Mouse (Mus musculus): Measurements from ENCODE around the gene Gabarap. TPM values are rescaled to one million over a fixed set of nuclear protein-coding genes. Genes with fewer than 3 reads are reported as not detected.

The Gabarap gene
- polyA plus RNA-seq, 1 experiment = 719 TPM

- DNase-seq (ENCODE audit: low read depth, low spot score) = no peak
- WGBS = 16% methylated on average over 17 of the region's 17 CpGs
Observed at GRCm38 (mm10) chr11:69966860-69967517, 24.0 kb upstream of the Gabarap start.

DNA sequence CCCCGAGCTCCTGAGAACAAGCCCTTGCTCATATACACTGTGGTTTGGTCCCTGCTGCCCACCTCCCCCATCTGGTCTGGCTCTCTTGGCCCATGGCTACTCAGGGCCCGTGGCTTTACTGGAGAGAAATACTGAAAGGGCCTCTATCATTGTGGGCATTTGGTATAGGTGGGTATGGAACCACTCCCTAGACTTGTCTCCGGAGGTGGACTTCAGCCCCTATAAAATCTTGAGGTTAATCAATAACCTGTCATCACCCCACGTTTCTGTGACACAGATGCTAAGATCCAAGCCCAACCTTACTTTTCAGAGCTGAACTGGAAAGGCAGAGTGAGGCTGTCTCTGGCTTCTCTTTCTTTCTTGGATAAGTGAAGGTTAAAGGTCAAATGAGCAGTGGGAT is 22.1 kb upstream of the Gabarap start:
- WGBS = 30% methylated on average over 4 of the region's 4 CpGs
- no peak for DNase-seq (ENCODE audit: low read depth, low spot score)

GRCm38 (mm10) chr11:69970222-69970621 is 20.7 kb upstream of the Gabarap start:
- WGBS = 31% methylated on average over 6 of the region's 6 CpGs
- DNase-seq (ENCODE audit: low read depth, low spot score) = no peak

- DNase-seq (ENCODE audit: low read depth, low spot score) = no peak
- WGBS = 23% methylated on average over 3 of the region's 3 CpGs
Observed at GRCm38 (mm10) chr11:69970775-69971174, 20.2 kb upstream of the Gabarap start.

- WGBS = 91% methylated on average over 2 of the region's 2 CpGs
- no peak for DNase-seq (ENCODE audit: low read depth, low spot score)
Observed at GRCm38 (mm10) chr11:69974907-69975306, 16.0 kb upstream of the Gabarap start.

DNA sequence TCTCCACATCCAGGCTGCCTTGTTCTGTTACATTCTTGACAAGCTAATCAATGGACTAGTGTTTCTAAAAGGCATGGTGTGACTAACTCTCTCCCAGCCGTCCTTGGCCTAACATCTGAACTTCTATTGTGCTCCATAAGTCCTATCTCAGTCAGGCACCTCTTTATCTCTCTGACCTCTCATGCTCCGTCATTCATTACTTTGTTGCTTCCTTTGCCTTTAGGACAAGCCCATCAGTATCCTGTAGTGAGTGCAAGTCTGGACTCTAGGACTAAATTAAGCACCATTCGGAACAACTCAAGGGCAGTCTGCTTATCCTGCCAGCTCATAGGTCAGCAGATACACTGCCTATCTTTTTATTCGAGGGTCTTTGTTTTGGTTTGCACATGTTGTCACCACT is 14.7 kb upstream of the Gabarap start:
- WGBS = 88% methylated on average over 4 of the region's 4 CpGs

DNA sequence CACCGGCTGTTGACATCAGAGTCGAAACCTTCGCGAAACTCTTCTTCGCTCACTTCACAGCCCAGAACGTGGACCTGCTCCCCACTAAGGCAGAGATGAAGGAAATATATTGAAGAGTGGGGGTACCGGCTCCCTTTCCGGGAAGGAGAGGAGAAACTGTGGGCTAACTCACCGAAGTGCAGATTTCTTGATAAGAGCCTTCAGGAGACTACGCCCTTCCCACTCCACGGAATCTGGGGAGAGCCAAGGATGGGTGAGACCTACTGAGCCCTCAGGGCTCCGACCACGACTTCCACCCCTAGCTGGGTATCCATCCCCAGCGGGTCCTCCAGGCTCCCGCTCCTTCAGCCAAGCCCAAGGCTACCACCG is 11.1 kb upstream of the Gabarap start:
- WGBS = under 1% methylated on average over 16 of the region's 16 CpGs

More for the DNA sequence above, 14.7 kb upstream of the Gabarap start:
- no peak for DNase-seq (ENCODE audit: low read depth, low spot score)

GRCm38 (mm10) chr11:69980196-69981140 is 10.5 kb upstream of the Gabarap start:
- 2% methylated on average over 59 of the region's 60 CpGs for WGBS
- DNase-seq (ENCODE audit: low read depth, low spot score) = peak; percentile 99

More for the DNA sequence above, 11.1 kb upstream of the Gabarap start:
- DNase-seq (ENCODE audit: low read depth, low spot score) = no peak

DNA sequence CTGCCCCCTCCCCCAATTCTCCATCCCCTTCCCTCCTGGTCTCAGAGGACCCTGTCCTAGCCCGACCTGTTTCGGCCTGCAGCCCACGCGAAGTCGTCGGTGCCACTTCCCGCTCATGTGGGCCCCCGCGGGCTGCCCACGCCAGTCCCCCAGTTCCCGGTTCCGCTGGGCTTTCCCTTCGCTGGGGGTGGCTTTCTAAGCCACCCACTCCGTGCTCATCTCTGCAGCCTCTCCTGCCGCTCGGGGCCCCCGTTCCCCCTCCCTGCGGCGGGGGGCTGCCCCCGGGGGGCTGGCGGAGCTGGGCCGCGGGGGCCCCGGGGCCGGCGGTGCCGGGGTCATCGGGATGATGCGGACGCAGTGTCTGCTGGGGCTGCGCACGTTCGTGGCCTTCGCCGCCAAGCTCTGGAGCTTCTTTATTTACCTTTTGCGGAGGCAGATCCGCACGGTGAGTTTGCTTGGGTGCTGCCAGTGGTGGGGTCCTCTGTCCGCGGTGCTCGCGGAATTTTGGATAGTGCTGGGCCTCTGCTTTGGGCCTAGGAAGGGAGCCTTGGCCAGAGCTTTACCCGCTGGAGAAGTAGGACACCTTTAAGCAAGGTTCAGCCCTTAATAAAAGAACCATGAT is 9.7 kb upstream of the Gabarap start, which contains the start of gene Ctdnep1:
TSS of gene Ctdnep1 (plus strand) at position 16 of the 622 bp plus-strand sequence.
- WGBS = under 1% methylated on average over 43 of the region's 43 CpGs
- no peak for DNase-seq (ENCODE audit: low read depth, low spot score)

- DNase-seq (ENCODE audit: low read depth, low spot score) = no peak
- 37% methylated on average over 8 of the region's 8 CpGs for WGBS
Observed at GRCm38 (mm10) chr11:69982225-69982624, 8.7 kb upstream of the Gabarap start, which contains the start of gene Elp5. Elp5 (minus strand) TSS chr11:69982517.

DNA sequence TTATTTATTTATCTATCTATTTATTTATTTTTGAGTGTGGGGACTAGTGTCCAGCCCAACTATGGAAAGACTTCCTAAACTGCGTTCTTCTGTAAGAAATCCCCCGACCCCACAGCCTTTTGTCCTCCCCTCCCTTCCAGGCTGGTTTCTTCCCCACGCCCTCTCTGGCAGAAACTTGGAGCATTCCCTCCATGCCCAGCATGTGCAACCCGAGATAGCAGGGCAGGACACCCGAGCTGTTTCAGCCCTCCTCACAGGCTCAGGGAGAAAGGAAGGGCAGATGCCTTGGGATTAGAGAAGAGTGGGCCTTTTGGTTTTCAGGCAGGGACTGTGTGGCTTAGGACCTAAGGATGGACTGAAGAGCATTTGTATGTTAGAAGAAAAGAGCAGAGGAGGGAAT is 8.1 kb upstream of the Gabarap start:
- no peak for DNase-seq (ENCODE audit: low read depth, low spot score)
- WGBS = 20% methylated on average over 5 of the region's 5 CpGs

- WGBS = 76% methylated on average over 4 of the region's 4 CpGs
- DNase-seq (ENCODE audit: low read depth, low spot score) = no peak
Observed at GRCm38 (mm10) chr11:69983377-69983776, 7.6 kb upstream of the Gabarap start.

DNA sequence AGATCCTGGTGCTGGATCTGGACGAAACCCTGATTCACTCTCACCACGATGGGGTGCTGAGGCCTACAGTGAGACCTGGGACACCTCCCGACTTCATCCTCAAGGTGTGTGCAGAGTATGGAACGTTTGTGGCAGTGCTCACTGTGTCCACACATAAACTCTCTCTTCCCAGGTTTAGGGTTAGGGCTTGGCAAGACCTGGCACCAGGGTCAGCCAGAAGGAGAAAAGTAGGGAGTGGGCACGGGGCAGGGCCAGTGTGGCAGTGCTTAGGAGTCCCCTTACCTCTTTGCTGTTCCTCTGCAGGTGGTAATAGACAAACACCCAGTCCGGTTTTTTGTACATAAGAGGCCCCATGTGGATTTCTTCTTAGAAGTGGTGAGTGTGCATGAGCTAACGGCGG is 6.5 kb upstream of the Gabarap start:
- WGBS = 87% methylated on average over 8 of the region's 8 CpGs
- DNase-seq (ENCODE audit: low read depth, low spot score) = no peak

GRCm38 (mm10) chr11:69989949-69990348 is 994 bp upstream of the Gabarap start:
- no peak for DNase-seq (ENCODE audit: low read depth, low spot score)
- WGBS = 90% methylated on average over 8 of the region's 8 CpGs

DNA sequence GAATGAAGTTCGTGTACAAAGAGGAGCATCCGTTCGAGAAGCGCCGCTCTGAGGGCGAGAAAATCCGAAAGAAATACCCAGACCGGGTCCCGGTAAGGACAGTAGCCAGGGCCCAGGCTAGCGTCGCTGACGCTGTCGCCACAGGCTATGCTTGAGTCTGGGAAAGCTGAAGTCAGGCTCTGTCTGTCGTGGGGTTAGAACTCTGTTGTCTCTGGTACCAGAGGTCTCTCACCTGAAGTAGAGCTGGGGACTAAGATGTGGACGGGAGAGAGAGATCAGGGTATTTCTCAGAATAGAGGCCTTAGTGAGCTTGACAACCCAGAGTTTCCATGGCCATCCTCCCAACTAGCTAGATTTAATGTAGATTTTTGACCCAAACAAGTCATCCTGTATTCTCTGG is 768 bp downstream of the Gabarap start:
- WGBS = under 1% methylated on average over 15 of the region's 15 CpGs
- no peak for DNase-seq (ENCODE audit: low read depth, low spot score)

DNA sequence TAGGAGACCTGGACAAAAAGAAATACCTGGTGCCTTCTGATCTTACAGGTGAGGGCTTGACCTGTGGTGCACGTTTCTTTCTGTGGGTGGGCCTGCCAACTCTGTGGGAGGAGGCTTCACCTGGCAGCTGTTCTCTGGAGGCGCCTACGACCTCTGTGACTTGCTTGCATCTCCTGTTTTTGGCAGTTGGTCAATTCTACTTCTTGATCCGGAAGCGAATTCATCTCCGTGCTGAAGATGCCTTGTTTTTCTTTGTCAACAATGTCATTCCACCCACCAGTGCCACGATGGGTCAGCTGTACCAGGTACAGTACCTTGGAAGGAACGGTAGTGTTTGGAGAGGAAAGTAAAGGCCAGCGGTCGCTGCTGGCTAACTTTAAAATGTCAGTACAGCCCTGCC is 1.5 kb downstream of the Gabarap start:
- DNase-seq (ENCODE audit: low read depth, low spot score) = no peak
- WGBS = 30% methylated on average over 10 of the region's 10 CpGs

- WGBS = 76% methylated on average over 3 of the region's 3 CpGs
- no peak for DNase-seq (ENCODE audit: low read depth, low spot score)
Observed at GRCm38 (mm10) chr11:69992932-69993331, 2.0 kb downstream of the Gabarap start.

- 80% methylated on average over 11 of the region's 11 CpGs for WGBS
- DNase-seq (ENCODE audit: low read depth, low spot score) = no peak
Observed at GRCm38 (mm10) chr11:69994401-69995090, 3.6 kb downstream of the Gabarap start.

DNA sequence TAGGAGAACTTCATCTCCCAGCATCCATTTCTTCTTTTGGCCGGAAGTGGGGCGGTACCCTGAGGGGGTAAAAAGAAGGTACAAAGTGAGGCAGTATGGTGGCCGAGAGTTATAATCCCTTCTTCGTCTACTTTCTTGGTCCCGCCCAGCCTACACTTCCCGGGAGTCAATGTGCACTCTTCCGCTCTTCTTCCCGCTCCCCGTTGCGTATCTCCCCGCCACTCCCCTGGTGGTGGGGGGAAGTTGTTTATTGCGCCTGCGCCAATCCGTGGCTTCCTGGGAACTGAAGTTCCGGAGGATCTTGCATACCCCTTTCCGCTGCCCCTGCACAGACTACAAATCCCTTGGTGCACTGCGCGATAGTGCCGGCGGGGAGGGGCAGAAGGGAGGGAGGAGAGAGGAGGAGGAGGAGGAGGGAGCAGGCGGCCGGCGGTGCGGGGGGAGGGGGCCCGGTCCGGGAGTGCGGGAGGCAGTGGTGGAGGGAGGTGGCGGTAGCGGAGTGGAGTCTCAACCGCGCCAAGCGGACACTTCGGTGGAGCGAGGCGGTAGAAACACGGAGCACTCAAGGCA is 4.5 kb downstream of the Gabarap start, which contains the start of gene Phf23:
TSS of gene Phf23 (plus strand) at position 387 of the 570 bp plus-strand sequence.
- under 1% methylated on average over 36 of the region's 36 CpGs for WGBS
- DNase-seq (ENCODE audit: low read depth, low spot score) = peak; percentile 96
